Mouse (Mus musculus): ENCODE measurements around the gene Gm4869.
A peak's percentile ranks its signal among the peaks of the same experiment; 100 is the strongest.

Gene Gm4869

DNA sequence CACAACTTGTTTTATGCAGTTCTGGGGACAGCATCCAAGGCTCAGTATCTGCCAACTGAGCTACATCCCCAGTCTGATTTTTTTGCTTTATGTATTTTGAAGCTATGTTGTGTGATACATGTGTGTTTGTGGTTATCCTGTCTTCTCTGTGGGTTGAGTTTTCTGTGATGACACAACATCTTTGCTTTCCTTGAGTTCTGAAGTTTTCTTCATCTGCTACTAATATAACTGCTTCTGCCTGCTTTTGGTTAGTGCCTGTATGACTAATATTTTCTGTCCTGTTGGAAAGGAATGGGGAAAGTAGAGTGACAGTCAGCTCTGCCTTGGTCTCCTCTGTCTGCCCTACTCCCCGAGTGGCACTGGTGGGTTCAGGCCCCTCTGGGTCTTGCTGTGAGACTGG is 75.8 kb downstream of the Gm4869 start:
- DNase-seq (ENCODE audit: low spot score in 2 of 2): no peak

DNA sequence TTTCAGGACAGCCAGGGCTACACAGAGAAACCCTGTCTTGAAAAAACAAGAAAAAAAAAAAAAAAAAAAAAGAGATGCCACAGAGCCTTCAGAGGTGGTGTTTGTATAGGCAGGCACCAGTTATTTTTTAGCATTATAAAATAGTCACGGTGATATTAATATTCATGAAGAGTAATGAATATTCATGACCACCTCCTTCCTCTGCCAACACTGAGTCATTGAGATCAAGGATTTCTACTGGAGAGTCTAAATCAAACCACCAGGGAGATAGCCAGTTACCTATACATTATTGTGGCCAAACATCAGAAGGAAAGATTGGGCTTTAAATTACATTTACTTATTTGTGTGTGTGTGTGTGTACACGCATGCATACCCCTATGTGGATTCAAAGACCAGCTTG is 81.3 kb downstream of the Gm4869 start:
- no peak for DNase-seq (ENCODE audit: low spot score in 2 of 2)

DNA sequence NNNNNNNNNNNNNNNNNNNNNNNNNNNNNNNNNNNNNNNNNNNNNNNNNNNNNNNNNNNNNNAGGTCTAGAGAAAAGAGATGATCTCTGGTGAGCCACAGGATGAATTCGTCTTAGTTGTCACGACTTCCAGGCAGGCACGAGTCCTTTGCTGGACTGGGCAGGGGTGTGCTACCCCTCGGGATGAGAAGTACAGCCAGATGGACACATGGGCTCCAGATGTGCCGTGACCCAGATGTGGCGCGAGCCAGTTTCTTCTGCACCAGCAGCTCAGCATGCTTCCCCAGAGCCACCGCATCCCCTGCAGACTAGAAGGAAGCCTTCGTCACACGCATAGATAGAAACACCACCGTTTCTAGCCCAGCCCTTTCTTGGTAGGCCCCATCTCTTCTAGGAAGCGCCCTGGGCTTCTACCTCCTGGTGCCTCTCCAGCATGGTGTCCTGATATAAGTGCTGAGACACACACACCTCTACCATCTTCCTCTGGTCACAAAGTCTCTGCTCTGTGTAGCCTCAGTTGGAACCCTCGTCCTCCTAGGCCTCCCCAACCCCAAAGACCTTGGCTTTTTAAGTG is 92.8 kb downstream of the Gm4869 start:
- DNase-seq (ENCODE audit: low spot score in 2 of 2): no peak

DNA sequence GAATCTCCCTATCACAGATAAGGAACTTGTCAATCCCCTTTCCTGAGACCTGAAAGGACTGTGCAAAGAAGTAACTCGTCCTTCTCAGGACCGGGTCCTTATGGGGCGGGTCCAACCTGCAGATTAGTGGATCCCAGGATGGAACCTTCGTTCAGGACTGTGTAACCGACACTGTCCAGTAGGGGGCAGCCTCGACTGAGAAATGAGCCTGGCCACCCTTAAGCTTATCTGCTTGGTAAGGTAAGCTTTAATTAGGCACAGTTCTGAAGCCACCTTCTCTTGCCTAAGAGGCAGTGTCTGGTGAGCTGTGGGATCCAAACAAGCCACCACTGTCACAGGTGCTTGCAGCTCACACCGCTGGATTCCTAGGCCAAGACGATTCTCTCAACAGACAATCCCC is 94.7 kb downstream of the Gm4869 start:
- peak; percentile 62 to 85 for DNase-seq (ENCODE audit: low spot score in 2 of 2)

DNA sequence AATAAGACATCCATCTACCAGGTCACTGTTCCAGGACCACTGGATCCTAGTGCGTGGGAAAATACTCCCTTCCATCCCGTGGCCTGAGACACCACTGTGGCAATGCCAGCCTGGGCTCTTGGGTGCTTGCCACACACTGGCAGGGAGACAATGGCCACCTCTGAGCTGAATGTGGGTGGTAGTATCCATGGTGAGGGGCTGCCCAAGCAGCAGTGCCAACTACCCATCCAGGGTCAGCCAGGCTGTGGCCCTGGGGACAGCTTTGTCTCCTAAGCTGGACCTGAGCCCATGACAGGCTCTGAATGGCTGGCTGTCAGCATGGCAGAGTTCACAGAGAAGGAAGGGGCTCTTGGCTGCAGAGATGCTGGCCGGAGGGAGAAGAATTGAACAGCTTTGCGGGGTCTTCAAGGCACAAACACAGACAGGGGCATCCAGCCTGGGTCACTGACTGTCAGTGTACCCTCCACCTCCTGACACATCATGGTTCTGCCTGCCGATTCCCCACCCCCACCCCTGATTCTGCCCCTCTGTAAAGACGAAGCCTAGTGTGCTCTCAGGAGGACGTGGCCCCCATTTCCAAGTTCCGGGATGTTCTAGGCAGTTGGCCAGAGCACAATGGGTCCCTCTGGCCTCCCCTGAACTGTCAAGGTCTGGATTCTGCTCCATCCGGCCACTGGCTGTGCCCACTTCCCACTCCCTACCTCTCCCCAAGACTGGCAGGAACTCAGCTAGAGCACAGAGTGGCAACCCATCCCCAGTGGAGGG is 97.5 kb downstream of the Gm4869 start:
- no peak for DNase-seq (ENCODE audit: low spot score in 2 of 2)
